Mouse (Mus musculus) hindbrain, embryonic 13.5 days (tissue): ENCODE measurements around the gene Bach2. TPM values are rescaled to one million over a fixed set of nuclear protein-coding genes. Genes with fewer than 3 reads are reported as not detected.

Experiments used
- ATAC-seq: fragments of 200-750 bp; cut with Nextera tagmentation; 2 replicates; pipeline ENCODE4 v1.8.0; 2017; ENCODE audit warnings: moderate TSS enrichment; ENCODE audit not compliant: low FRiP score
- H3K27ac ChIP-seq: fragments of 300-500 bp; sonication (generic); 2 replicates; pipeline ENCODE4 v1.5.1; 2015; ENCODE audit warnings: inconsistent platforms, mild to moderate bottlenecking, moderate library complexity
- H3K27me3 ChIP-seq: fragments of 300-500 bp; sonication (generic); 2 replicates; pipeline ENCODE4 v1.6.1; 2015; ENCODE audit warnings: mild to moderate bottlenecking, inconsistent platforms
- H3K36me3 ChIP-seq: fragments of 300-500 bp; sonication (generic); 2 replicates; pipeline ENCODE4 v1.6.1; 2015; ENCODE audit warnings: mild to moderate bottlenecking, inconsistent platforms
- H3K4me1 ChIP-seq: fragments of 300-500 bp; sonication (generic); replicated peaks from 2 replicates; pipeline ENCODE4 v1.6.1; 2015; ENCODE audit warnings: inconsistent platforms
- H3K4me2 ChIP-seq: fragments of 300-500 bp; sonication (generic); 2 replicates; pipeline ENCODE4 v1.6.1; 2015; ENCODE audit warnings: inconsistent platforms, mild to moderate bottlenecking, moderate library complexity
- H3K4me3 ChIP-seq: fragments of 300-500 bp; sonication (generic); 2 replicates; pipeline ENCODE4 v1.5.1; 2015; ENCODE audit warnings: mild to moderate bottlenecking, inconsistent platforms
- H3K9ac ChIP-seq: fragments of 300-500 bp; sonication (generic); 2 replicates; pipeline ENCODE4 v1.6.1; 2015; ENCODE audit warnings: mild to moderate bottlenecking, inconsistent platforms
- H3K9me3 ChIP-seq: fragments of 300-500 bp; sonication (generic); 2 replicates; pipeline ENCODE4 v1.6.1; 2016; ENCODE audit warnings: inconsistent platforms
- WGBS: fragments of 180-500 bp; shearing (Covaris S2); methylation state at CpG from one replicate; pipeline ENCODE4 v1.1.7; 2015; 5-methylcytosine and 5-hydroxymethylcytosine counted together
- polyA plus RNA-seq: library from polyadenylated mRNA; unstranded; fragments of >200 nt; fragmentation: Nextera tagmentation; extraction: Ambion mirVana; gene quantifications from 2 replicates; pipeline ENCODE4 v1.2.1, GENCODE M21; 2015

The Bach2 gene
- polyA plus RNA-seq, 1 experiment from 2014 or later, result 28.5 TPM

- no peak for ATAC-seq
- Histone ChIP-seq H3K36me3 (no peaks in the 10 kb centered on the region), H3K9ac (no peak overlapping the region), H3K27ac (no peak overlapping the region), H3K9me3 (no peaks in the 10 kb centered on the region), H3K4me2 (no peak overlapping the region), H3K4me1 (no peaks in the 10 kb centered on the region), H3K4me3 (no peak overlapping the region), H3K27me3 (no peaks in the 10 kb centered on the region)
- WGBS, result 90% methylated on average over 11 of the region's 11 CpGs
Observed at GRCm38 (mm10) chr4:32231258-32232055, 7.1 kb upstream of the Bach2 start.

- Histone ChIP-seq H3K27ac (no peak overlapping the region), H3K9me3 (no peaks in the 10 kb centered on the region), H3K4me1 (peaks cover 18% of the 10 kb centered on the region), H3K36me3 (no peaks in the 10 kb centered on the region), H3K27me3 (no peaks in the 10 kb centered on the region), H3K4me3 (no peak overlapping the region), H3K9ac (no peak overlapping the region), H3K4me2 (no peak overlapping the region)
- 56% methylated on average over 16 of the region's 16 CpGs for WGBS
- ATAC-seq, result no peak
Observed at GRCm38 (mm10) chr4:32235920-32236705, 2.5 kb upstream of the Bach2 start.

GRCm38 (mm10) chr4:32238921-32239748 lies 531 bp downstream of the Bach2 start:
- Histone ChIP-seq H3K27me3 (no peaks in the 10 kb centered on the region), H3K27ac (peak overlapping the region; percentile 99), H3K4me3 (peak overlapping the region; percentile 95), H3K4me1 (peaks cover 47% of the 10 kb centered on the region), H3K9me3 (no peaks in the 10 kb centered on the region), H3K9ac (peak overlapping the region; percentile 98), H3K36me3 (no peaks in the 10 kb centered on the region), H3K4me2 (peak overlapping the region; percentile 91)
- WGBS, result 1% methylated on average over 86 of the region's 100 CpGs
- peak; percentile 67 for ATAC-seq

GRCm38 (mm10) chr4:32239749-32240131 lies 1.1 kb downstream of the Bach2 start:
- no peaks in the 10 kb centered on the region for H3K9me3 ChIP-seq
- 0% methylated on average over 26 of the region's 26 CpGs for WGBS
- no peaks in the 10 kb centered on the region for H3K27me3 ChIP-seq
- H3K27ac ChIP-seq, result peak overlapping the region; percentile 99
- peak overlapping the region; percentile 98 for H3K9ac ChIP-seq
- H3K4me3 ChIP-seq, result peak overlapping the region; percentile 95
- peaks cover 4% of the 10 kb centered on the region; the same call in 1 of the 2 replicates for H3K36me3 ChIP-seq
- peak; percentile 44 for ATAC-seq
- H3K4me2 ChIP-seq, result peak overlapping the region; percentile 91
- H3K4me1 ChIP-seq, result peaks cover 53% of the 10 kb centered on the region

- H3K27ac ChIP-seq, result peak overlapping the region; percentile 99
- peaks cover 5% of the 10 kb centered on the region; the same call in 1 of the 2 replicates for H3K36me3 ChIP-seq
- H3K4me3 ChIP-seq, result peak overlapping the region; percentile 95
- peaks cover 55% of the 10 kb centered on the region for H3K4me1 ChIP-seq
- peak overlapping the region; percentile 91 for H3K4me2 ChIP-seq
- ATAC-seq, result no peak
- 10% methylated on average over 9 of the region's 9 CpGs for WGBS
- H3K9ac ChIP-seq, result peak overlapping the region; percentile 98
- no peaks in the 10 kb centered on the region for H3K9me3 ChIP-seq
- H3K27me3 ChIP-seq, result no peaks in the 10 kb centered on the region
Observed at GRCm38 (mm10) chr4:32240457-32241030, 1.9 kb downstream of the Bach2 start.

GRCm38 (mm10) chr4:32241351-32241980 lies 2.9 kb downstream of the Bach2 start:
- Histone ChIP-seq H3K4me2 (peak overlapping the region; percentile 91), H3K4me1 (peaks cover 62% of the 10 kb centered on the region), H3K9ac (peak overlapping the region; percentile 98), H3K36me3 (peaks cover 5% of the 10 kb centered on the region; the same call in 1 of the 2 replicates), H3K4me3 (peak overlapping the region; percentile 95), H3K27me3 (no peaks in the 10 kb centered on the region), H3K9me3 (no peaks in the 10 kb centered on the region), H3K27ac (peak overlapping the region; percentile 99)
- ATAC-seq, result no peak
- WGBS, result 25% methylated on average over 6 of the region's 6 CpGs

- Histone ChIP-seq H3K27me3 (no peaks in the 10 kb centered on the region), H3K9ac (peak overlapping the region; percentile 55), H3K27ac (peak overlapping the region; percentile 99), H3K9me3 (no peaks in the 10 kb centered on the region), H3K36me3 (peaks cover 5% of the 10 kb centered on the region; the same call in 1 of the 2 replicates), H3K4me3 (peak overlapping the region; percentile 95), H3K4me1 (peaks cover 68% of the 10 kb centered on the region), H3K4me2 (peak overlapping the region; percentile 91)
- 35% methylated on average over 6 of the region's 6 CpGs for WGBS
- ATAC-seq, result no peak
Observed at GRCm38 (mm10) chr4:32242122-32242615, 3.6 kb downstream of the Bach2 start.

GRCm38 (mm10) chr4:32243458-32243857 lies 4.9 kb downstream of the Bach2 start:
- WGBS, result 40% methylated on average over 10 of the region's 10 CpGs
- Histone ChIP-seq H3K4me3 (no peak overlapping the region), H3K27me3 (no peaks in the 10 kb centered on the region), H3K9ac (peak overlapping the region; percentile 56; the same call in 1 of the 2 replicates), H3K4me2 (peak overlapping the region; percentile 20; the same call in 1 of the 2 replicates), H3K36me3 (peaks cover 5% of the 10 kb centered on the region; the same call in 1 of the 2 replicates), H3K9me3 (no peaks in the 10 kb centered on the region), H3K27ac (peak overlapping the region; percentile 23; the same call in 1 of the 2 replicates), H3K4me1 (peaks cover 73% of the 10 kb centered on the region)
- ATAC-seq, result no peak

- no peak overlapping the region for H3K4me3 ChIP-seq
- 41% methylated on average over 18 of the region's 18 CpGs for WGBS
- no peak for ATAC-seq
Observed at GRCm38 (mm10) chr4:32244092-32244745, 5.6 kb downstream of the Bach2 start.

GRCm38 (mm10) chr4:32245586-32245985 lies 7.0 kb downstream of the Bach2 start:
- Histone ChIP-seq H3K27ac (no peak overlapping the region), H3K4me2 (no peak overlapping the region), H3K9ac (no peak overlapping the region), H3K27me3 (no peaks in the 10 kb centered on the region), H3K4me1 (peaks cover 88% of the 10 kb centered on the region), H3K36me3 (peaks cover 5% of the 10 kb centered on the region; the same call in 1 of the 2 replicates), H3K4me3 (no peak overlapping the region), H3K9me3 (no peaks in the 10 kb centered on the region)
- no peak for ATAC-seq
- WGBS, result 84% methylated on average over 6 of the region's 6 CpGs

More at GRCm38 (mm10) chr4:32244092-32244745, 5.6 kb downstream of the Bach2 start:
- H3K4me2 ChIP-seq, result peak overlapping the region; percentile 13; the same call in 1 of the 2 replicates
- H3K9me3 ChIP-seq, result no peaks in the 10 kb centered on the region
- peak overlapping the region; percentile 79 for H3K27ac ChIP-seq
- no peaks in the 10 kb centered on the region for H3K27me3 ChIP-seq
- H3K4me1 ChIP-seq, result peaks cover 81% of the 10 kb centered on the region
- peaks cover 5% of the 10 kb centered on the region; the same call in 1 of the 2 replicates for H3K36me3 ChIP-seq
- H3K9ac ChIP-seq, result peak overlapping the region; percentile 39; the same call in 1 of the 2 replicates
